Mouse (Mus musculus) erythroblast, embryonic 14.5 days (primary cell): ENCODE measurements around the gene Apol6. TPM values are rescaled to one million over a fixed set of nuclear protein-coding genes. Genes with fewer than 3 reads are reported as not detected.

Source experiments
- H3K27me3 ChIP-seq: 2 replicates; pipeline ENCODE4 v1.6.1; 2012; ENCODE audit warnings: inconsistent platforms; ENCODE audit not compliant: control insufficient read depth
- H3K36me3 ChIP-seq: 2 replicates; pipeline ENCODE4 v1.6.1; 2012; ENCODE audit warnings: mild to moderate bottlenecking, inconsistent platforms; ENCODE audit not compliant: control insufficient read depth
- H3K4me1 ChIP-seq: 2 replicates; pipeline ENCODE4 v1.6.1; 2012; ENCODE audit warnings: inconsistent platforms; ENCODE audit not compliant: control insufficient read depth
- H3K4me3 ChIP-seq: replicated peaks from 2 replicates; pipeline ENCODE3; 2012; ENCODE audit warnings: moderate library complexity, mild to moderate bottlenecking, inconsistent platforms
- H3K9me3 ChIP-seq: 2 replicates; pipeline ENCODE4 v1.6.1; 2012; ENCODE audit warnings: low read length, inconsistent platforms, mixed read lengths; ENCODE audit not compliant: control insufficient read depth
- GATA1 ChIP-seq: IDR thresholded peaks from 2 replicates; pipeline ENCODE4 v1.6.1; 2012; ENCODE audit warnings: low read length, inconsistent platforms, mixed read lengths
- TAL1 ChIP-seq: IDR thresholded peaks from 3 replicates; pipeline ENCODE4 v1.6.1; 2012; ENCODE audit warnings: low read length, inconsistent platforms, mixed read lengths
- polyA plus RNA-seq: library from polyadenylated mRNA; stranded (reverse); fragments of >175 nt; gene quantifications from 2 replicates; pipeline ENCODE4 v1.2.3, GENCODE M21; 2012

Apol6 gene
- polyA plus RNA-seq, 1 experiment = 0.03 TPM

GRCm38 (mm10) chr15:77016509-77016908, 28.0 kb upstream of the Apol6 start:
- H3K4me3 ChIP-seq = no peak overlapping the region
- TF ChIP-seq TAL1 (no peak), GATA1 (no peak)
- no peaks in the 10 kb centered on the region for H3K36me3 ChIP-seq
- H3K4me1 ChIP-seq = no peaks in the 10 kb centered on the region
- no peaks in the 10 kb centered on the region for H3K27me3 ChIP-seq
- H3K9me3 ChIP-seq = no peaks in the 10 kb centered on the region

- no peaks in the 10 kb centered on the region for H3K36me3 ChIP-seq
- H3K4me3 ChIP-seq = no peak overlapping the region
- no peak for TF ChIP-seq TAL1
- TF ChIP-seq GATA1 = no peak
- H3K9me3 ChIP-seq = no peaks in the 10 kb centered on the region
- no peaks in the 10 kb centered on the region for H3K4me1 ChIP-seq
- no peaks in the 10 kb centered on the region for H3K27me3 ChIP-seq
These were observed 26.6 kb upstream of the Apol6 start for GRCm38 (mm10) chr15:77017897-77018296.

GRCm38 (mm10) chr15:77018740-77019340, 25.7 kb upstream of the Apol6 start:
- no peak for TF ChIP-seq TAL1
- TF ChIP-seq GATA1 = no peak
- Histone ChIP-seq H3K36me3 (no peaks in the 10 kb centered on the region), H3K9me3 (no peaks in the 10 kb centered on the region), H3K4me3 (no peak overlapping the region), H3K27me3 (no peaks in the 10 kb centered on the region), H3K4me1 (no peaks in the 10 kb centered on the region)

- H3K4me3 ChIP-seq = no peak overlapping the region
- no peaks in the 10 kb centered on the region for H3K9me3 ChIP-seq
- TF ChIP-seq TAL1 = no peak
- TF ChIP-seq GATA1 = no peak
- H3K4me1 ChIP-seq = no peaks in the 10 kb centered on the region
- no peaks in the 10 kb centered on the region for H3K36me3 ChIP-seq
- no peaks in the 10 kb centered on the region for H3K27me3 ChIP-seq
These were observed 25.0 kb upstream of the Apol6 start for GRCm38 (mm10) chr15:77019533-77019932.

GRCm38 (mm10) chr15:77020136-77020535, 24.4 kb upstream of the Apol6 start:
- H3K4me1 ChIP-seq = no peaks in the 10 kb centered on the region
- no peak overlapping the region for H3K4me3 ChIP-seq
- no peaks in the 10 kb centered on the region for H3K27me3 ChIP-seq
- TF ChIP-seq GATA1 = no peak
- TF ChIP-seq TAL1 = no peak
- H3K9me3 ChIP-seq = no peaks in the 10 kb centered on the region
- no peaks in the 10 kb centered on the region for H3K36me3 ChIP-seq

GRCm38 (mm10) chr15:77021056-77021455, 23.5 kb upstream of the Apol6 start:
- Histone ChIP-seq H3K27me3 (no peaks in the 10 kb centered on the region), H3K9me3 (no peaks in the 10 kb centered on the region), H3K4me3 (no peak overlapping the region), H3K36me3 (no peaks in the 10 kb centered on the region), H3K4me1 (no peaks in the 10 kb centered on the region)
- TF ChIP-seq GATA1 (no peak), TAL1 (no peak)

GRCm38 (mm10) chr15:77021851-77022250, 22.7 kb upstream of the Apol6 start:
- TF ChIP-seq GATA1 (no peak), TAL1 (no peak)
- no peak overlapping the region for H3K4me3 ChIP-seq
- no peaks in the 10 kb centered on the region for H3K9me3 ChIP-seq
- H3K36me3 ChIP-seq = no peaks in the 10 kb centered on the region
- H3K27me3 ChIP-seq = no peaks in the 10 kb centered on the region
- no peaks in the 10 kb centered on the region for H3K4me1 ChIP-seq

- no peak for TF ChIP-seq GATA1
- no peak for TF ChIP-seq TAL1
- no peaks in the 10 kb centered on the region for H3K36me3 ChIP-seq
- no peaks in the 10 kb centered on the region for H3K27me3 ChIP-seq
These were observed 22.1 kb upstream of the Apol6 start for GRCm38 (mm10) chr15:77022401-77022957.

GRCm38 (mm10) chr15:77025884-77026583, 18.5 kb upstream of the Apol6 start:
- H3K9me3 ChIP-seq = no peaks in the 10 kb centered on the region
- no peaks in the 10 kb centered on the region for H3K36me3 ChIP-seq
- H3K4me1 ChIP-seq = peaks cover 2% of the 10 kb centered on the region; the same call in 1 of the 2 replicates
- H3K4me3 ChIP-seq = no peak overlapping the region
- H3K27me3 ChIP-seq = no peaks in the 10 kb centered on the region
- TF ChIP-seq TAL1 (no peak), GATA1 (no peak)

More at GRCm38 (mm10) chr15:77022401-77022957, 22.1 kb upstream of the Apol6 start:
- H3K4me1 ChIP-seq = no peaks in the 10 kb centered on the region
- no peaks in the 10 kb centered on the region for H3K9me3 ChIP-seq
- no peak overlapping the region for H3K4me3 ChIP-seq
